Mouse (Mus musculus) midbrain, embryonic 12.5 days (tissue): ENCODE measurements around the gene Slc7a15. TPM values are rescaled to one million over a fixed set of nuclear protein-coding genes. Genes with fewer than 3 reads are reported as not detected.
"Not testable (repeated sequence)": the region's sequence is repeated elsewhere in the genome, so short reads cannot be mapped to it uniquely, and the experiment has no call there.

Source experiments
- ATAC-seq: fragments of 200-750 bp; cut with Nextera tagmentation; 2 replicates; pipeline ENCODE4 v1.8.0; 2017; ENCODE audit warnings: low read depth, moderate TSS enrichment, moderate library complexity; ENCODE audit not compliant: low FRiP score
- H3K27ac ChIP-seq: fragments of 300-500 bp; sonication (generic); replicated peaks from 2 replicates; pipeline ENCODE4 v1.5.1; 2016; ENCODE audit warnings: mild to moderate bottlenecking
- H3K27me3 ChIP-seq: fragments of 300-500 bp; sonication (generic); 2 replicates; pipeline ENCODE4 v1.6.1; 2016; ENCODE audit warnings: mild to moderate bottlenecking
- H3K36me3 ChIP-seq: fragments of 300-500 bp; sonication (generic); 2 replicates; pipeline ENCODE4 v1.6.1; 2016
- H3K4me1 ChIP-seq: fragments of 300-500 bp; sonication (generic); 2 replicates; pipeline ENCODE4 v1.6.1; 2016
- H3K4me2 ChIP-seq: fragments of 300-500 bp; sonication (generic); replicated peaks from 2 replicates; pipeline ENCODE4 v1.6.1; 2016; ENCODE audit warnings: mild to moderate bottlenecking, moderate library complexity
- H3K4me3 ChIP-seq: fragments of 300-500 bp; sonication (generic); 2 replicates; pipeline ENCODE4 v1.5.1; 2016; ENCODE audit warnings: mild to moderate bottlenecking
- H3K9ac ChIP-seq: fragments of 300-500 bp; sonication (generic); replicated peaks from 2 replicates; pipeline ENCODE4 v1.6.1; 2016; ENCODE audit warnings: mild to moderate bottlenecking, moderate library complexity
- H3K9me3 ChIP-seq: fragments of 300-500 bp; sonication (generic); 2 replicates; pipeline ENCODE4 v1.6.1; 2016; ENCODE audit warnings: mild to moderate bottlenecking
- WGBS: fragments of 180-500 bp; shearing (Covaris S2); methylation state at CpG from one replicate; pipeline ENCODE4 v1.1.7; 2016; 5-methylcytosine and 5-hydroxymethylcytosine counted together
- polyA plus RNA-seq: library from polyadenylated mRNA; unstranded; fragments of >200 nt; fragmentation: Nextera tagmentation; extraction: Ambion mirVana; gene quantifications from 2 replicates; pipeline ENCODE4 v1.2.1, GENCODE M21; 2016

Gene Slc7a15
- polyA plus RNA-seq, 1 experiment from 2014 or later: not detected

GRCm38 (mm10) chr12:8620678-8621018 is 21.8 kb upstream of the Slc7a15 start:
- H3K4me1 ChIP-seq: no peaks in the 10 kb centered on the region
- 92% methylated on average over 5 of the region's 5 CpGs for WGBS
- no peak overlapping the region for H3K27ac ChIP-seq
- peak; percentile 47; the same call in 1 of the 2 replicates for ATAC-seq
- H3K9ac ChIP-seq: no peak overlapping the region
- H3K27me3 ChIP-seq: no peaks in the 10 kb centered on the region
- H3K4me2 ChIP-seq: no peak overlapping the region
- H3K9me3 ChIP-seq: no peaks in the 10 kb centered on the region
- no peaks in the 10 kb centered on the region for H3K36me3 ChIP-seq
- no peak overlapping the region for H3K4me3 ChIP-seq

GRCm38 (mm10) chr12:8619827-8620677 is 21.2 kb upstream of the Slc7a15 start:
- Histone ChIP-seq H3K4me2 (no peak overlapping the region), H3K9me3 (no peaks in the 10 kb centered on the region), H3K4me3 (no peak overlapping the region), H3K27ac (no peak overlapping the region), H3K9ac (no peak overlapping the region), H3K27me3 (no peaks in the 10 kb centered on the region), H3K36me3 (no peaks in the 10 kb centered on the region), H3K4me1 (no peaks in the 10 kb centered on the region)
- ATAC-seq: peak; percentile 68
- 92% methylated on average over 9 of the region's 9 CpGs for WGBS

GRCm38 (mm10) chr12:8618271-8618670 is 19.4 kb upstream of the Slc7a15 start:
- Histone ChIP-seq H3K4me3 (no peak overlapping the region), H3K9ac (no peak overlapping the region), H3K27me3 (no peaks in the 10 kb centered on the region), H3K27ac (no peak overlapping the region), H3K36me3 (no peaks in the 10 kb centered on the region), H3K9me3 (no peaks in the 10 kb centered on the region), H3K4me1 (no peaks in the 10 kb centered on the region), H3K4me2 (no peak overlapping the region)
- no peak for ATAC-seq
- 92% methylated on average over 3 of the region's 3 CpGs for WGBS

- WGBS: 94% methylated on average over 3 of the region's 3 CpGs
- no peak overlapping the region for H3K4me3 ChIP-seq
- H3K9ac ChIP-seq: no peak overlapping the region
- H3K4me2 ChIP-seq: no peak overlapping the region
- no peak for ATAC-seq
- H3K27me3 ChIP-seq: no peaks in the 10 kb centered on the region
- H3K36me3 ChIP-seq: no peaks in the 10 kb centered on the region
- no peaks in the 10 kb centered on the region for H3K4me1 ChIP-seq
- no peaks in the 10 kb centered on the region for H3K9me3 ChIP-seq
- no peak overlapping the region for H3K27ac ChIP-seq
Observed at GRCm38 (mm10) chr12:8609070-8609469, 10.2 kb upstream of the Slc7a15 start.

GRCm38 (mm10) chr12:8595611-8596010 is 3.3 kb downstream of the Slc7a15 start:
- WGBS: 97% methylated on average over 7 of the region's 7 CpGs
- Histone ChIP-seq H3K4me1 (no peaks in the 10 kb centered on the region), H3K9me3 (peaks cover 2% of the 10 kb centered on the region; the same call in 1 of the 2 replicates), H3K36me3 (no peaks in the 10 kb centered on the region), H3K27me3 (no peaks in the 10 kb centered on the region), H3K4me3 (no peak overlapping the region), H3K4me2 (no peak overlapping the region), H3K27ac (no peak overlapping the region), H3K9ac (no peak overlapping the region)
- no peak for ATAC-seq

GRCm38 (mm10) chr12:8591326-8591725 is 7.5 kb downstream of the Slc7a15 start:
- not testable (repeated sequence) for ATAC-seq, H3K4me1 ChIP-seq, H3K9ac ChIP-seq, H3K4me3 ChIP-seq, H3K27ac ChIP-seq, H3K27me3 ChIP-seq, H3K4me2 ChIP-seq, H3K36me3 ChIP-seq, H3K9me3 ChIP-seq
- 98% methylated on average over 2 of the region's 2 CpGs for whole genome bisulfite sequencing

GRCm38 (mm10) chr12:8573405-8573804 is 25.5 kb downstream of the Slc7a15 start:
- Histone ChIP-seq H3K4me3 (no peak overlapping the region), H3K9ac (no peak overlapping the region), H3K4me1 (no peaks in the 10 kb centered on the region), H3K36me3 (no peaks in the 10 kb centered on the region), H3K27ac (no peak overlapping the region), H3K9me3 (no peaks in the 10 kb centered on the region), H3K27me3 (no peaks in the 10 kb centered on the region), H3K4me2 (no peak overlapping the region)
- no peak for ATAC-seq
- 80% methylated on average over 11 of the region's 11 CpGs for WGBS

- H3K36me3 ChIP-seq, ATAC-seq, H3K27me3 ChIP-seq, H3K4me2 ChIP-seq, H3K4me3 ChIP-seq, H3K9ac ChIP-seq, H3K9me3 ChIP-seq, H3K27ac ChIP-seq, H3K4me1 ChIP-seq: not testable (repeated sequence)
- WGBS: 52% methylated on average over 12 of the region's 12 CpGs
Observed at GRCm38 (mm10) chr12:8571903-8572341, 26.9 kb downstream of the Slc7a15 start.

- H3K9ac ChIP-seq, H3K4me3 ChIP-seq, ATAC-seq, H3K4me2 ChIP-seq, H3K36me3 ChIP-seq, H3K4me1 ChIP-seq, H3K27ac ChIP-seq, H3K9me3 ChIP-seq, H3K27me3 ChIP-seq: not testable (repeated sequence)
- WGBS: 89% methylated on average over 2 of the region's 2 CpGs
Observed at GRCm38 (mm10) chr12:8571287-8571902, 27.5 kb downstream of the Slc7a15 start.

- not testable (repeated sequence) for H3K4me2 ChIP-seq
Observed at GRCm38 (mm10) chr12:8562213-8562612, 36.7 kb downstream of the Slc7a15 start.

GRCm38 (mm10) chr12:8559876-8560275 is 39.0 kb downstream of the Slc7a15 start:
- H3K9ac ChIP-seq, H3K27me3 ChIP-seq, H3K36me3 ChIP-seq, H3K4me1 ChIP-seq, H3K4me3 ChIP-seq, ATAC-seq, H3K4me2 ChIP-seq, H3K9me3 ChIP-seq, H3K27ac ChIP-seq: not testable (repeated sequence)
- 89% methylated on average over 3 of the region's 3 CpGs for WGBS

More at GRCm38 (mm10) chr12:8562213-8562612, 36.7 kb downstream of the Slc7a15 start:
- not testable (repeated sequence) for H3K27ac ChIP-seq, H3K9me3 ChIP-seq, H3K9ac ChIP-seq, H3K36me3 ChIP-seq, H3K27me3 ChIP-seq, H3K4me3 ChIP-seq, H3K4me1 ChIP-seq, ATAC-seq
- 67% methylated on average over 8 of the region's 8 CpGs for WGBS

- H3K27me3 ChIP-seq: no peaks in the 10 kb centered on the region
- H3K9ac ChIP-seq: no peak overlapping the region
- H3K4me2 ChIP-seq: no peak overlapping the region
- no peak overlapping the region for H3K27ac ChIP-seq
- no peaks in the 10 kb centered on the region for H3K36me3 ChIP-seq
- no peak overlapping the region for H3K4me3 ChIP-seq
- H3K9me3 ChIP-seq: no peaks in the 10 kb centered on the region
- no peaks in the 10 kb centered on the region for H3K4me1 ChIP-seq
- ATAC-seq: no peak
Observed at GRCm38 (mm10) chr12:8556189-8556588, 42.7 kb downstream of the Slc7a15 start.
